Mouse (Mus musculus) mature B cell (primary cell): ENCODE data around the gene Prr13.

Source experiments
- in situ Hi-C: fragments of 300-500 bp; cut with MboI; formaldehyde crosslinking; loops from 2 replicates; pipeline ENCODE4 v1.14.3; 2019

Gene Prr13

GRCm38 (mm10) chr15:102460971-102461370 lies 2.1 kb downstream of the Prr13 start:
- in situ Hi-C loops = loop anchor here (5.0 kb wide), 1 partner anchor 66 kb away; no protein-coding TSS in a partner anchor

- in situ Hi-C loops = loop anchor here (5.0 kb wide), 1 partner anchor 66 kb away; no protein-coding TSS in a partner anchor
These were observed 2.7 kb downstream of the Prr13 start for GRCm38 (mm10) chr15:102461430-102462075.

GRCm38 (mm10) chr15:102463666-102464065 lies 4.8 kb downstream of the Prr13 start:
- in situ Hi-C loops = loop anchor here (5.0 kb wide), 1 partner anchor 64 kb away; no protein-coding TSS in a partner anchor

- in situ Hi-C loops = no loop called here
These were observed 10.0 kb downstream of the Prr13 start for GRCm38 (mm10) chr15:102468675-102469370.

- in situ Hi-C loops = no loop called here
These were observed 11.4 kb downstream of the Prr13 start, which contains the start of gene Pcbp2 for GRCm38 (mm10) chr15:102470183-102470604. Gene Pcbp2 (plus strand): TSS chr15:102470539.

GRCm38 (mm10) chr15:102470605-102471294 lies 11.9 kb downstream of the Prr13 start:
- in situ Hi-C loops = no loop called here

- in situ Hi-C loops = no loop called here
These were observed 12.4 kb downstream of the Prr13 start for GRCm38 (mm10) chr15:102471295-102471645.

- in situ Hi-C loops = no loop called here
These were observed 12.9 kb downstream of the Prr13 start for GRCm38 (mm10) chr15:102471727-102472126.

GRCm38 (mm10) chr15:102473246-102473645 lies 14.4 kb downstream of the Prr13 start:
- in situ Hi-C loops = no loop called here

GRCm38 (mm10) chr15:102474520-102474919 lies 15.7 kb downstream of the Prr13 start:
- in situ Hi-C loops = no loop called here

- in situ Hi-C loops = no loop called here
These were observed 24.3 kb downstream of the Prr13 start for GRCm38 (mm10) chr15:102483136-102483535.

- in situ Hi-C loops = no loop called here
These were observed 27.0 kb downstream of the Prr13 start for GRCm38 (mm10) chr15:102485853-102486252.

- in situ Hi-C loops = no loop called here
These were observed 28.8 kb downstream of the Prr13 start for GRCm38 (mm10) chr15:102487664-102488063.

GRCm38 (mm10) chr15:102498322-102498721 lies 39.5 kb downstream of the Prr13 start:
- in situ Hi-C loops = no loop called here

- in situ Hi-C loops = no loop called here
These were observed 40.5 kb downstream of the Prr13 start for GRCm38 (mm10) chr15:102499370-102499769.

- in situ Hi-C loops = no loop called here
These were observed 41.0 kb downstream of the Prr13 start for GRCm38 (mm10) chr15:102499851-102500250.

GRCm38 (mm10) chr15:102500479-102500878 lies 41.7 kb downstream of the Prr13 start:
- in situ Hi-C loops = no loop called here

- in situ Hi-C loops = no loop called here
These were observed 42.4 kb downstream of the Prr13 start for GRCm38 (mm10) chr15:102501084-102501814.

- in situ Hi-C loops = no loop called here
These were observed 43.5 kb downstream of the Prr13 start for GRCm38 (mm10) chr15:102502254-102502840.

- in situ Hi-C loops = no loop called here
These were observed 44.6 kb downstream of the Prr13 start, which contains the start of gene Gm10337 for GRCm38 (mm10) chr15:102503447-102503846. Gene Gm10337 (plus strand): TSS chr15:102503722.
